Mouse (Mus musculus): ENCODE results near the gene Cyth3. TPM values are rescaled to one million over a fixed set of nuclear protein-coding genes. Genes with fewer than 3 reads are reported as not detected.

Gene Cyth3
- polyA plus RNA-seq, 1 experiment, result 152 TPM

- WGBS, result 90% methylated on average over 4 of the region's 4 CpGs
- H3K4me1 ChIP-seq (ENCODE audit: control insufficient read depth, insufficient read depth, low read length), result peaks cover 42% of the 10 kb centered on the region
- TF ChIP-seq POLR2A (IDR thresholded peaks at IDR 0.05; ENCODE audit: borderline replicate concordance, extremely low read depth, low read depth, low read length) (no peak), CTCF (IDR thresholded peaks at IDR 0.05; ENCODE audit: insufficient read depth, low read length) (no peak)
- H3K4me3 ChIP-seq (replicated peaks; ENCODE audit: extremely low read depth, low read depth, low read length), result no peak overlapping the region
- DNase-seq, result no peak
Measured at GRCm38 (mm10) chr5:143639329-143639728, 17.1 kb downstream of the Cyth3 start.

- peaks cover 37% of the 10 kb centered on the region for H3K4me1 ChIP-seq (ENCODE audit: control insufficient read depth, insufficient read depth, low read length)
- DNase-seq, result no peak
- TF ChIP-seq POLR2A (IDR thresholded peaks at IDR 0.05; ENCODE audit: borderline replicate concordance, extremely low read depth, low read depth, low read length) (no peak), CTCF (IDR thresholded peaks at IDR 0.05; ENCODE audit: insufficient read depth, low read length) (no peak)
- H3K4me3 ChIP-seq (replicated peaks; ENCODE audit: extremely low read depth, low read depth, low read length), result no peak overlapping the region
- WGBS, result 70% methylated on average over 7 of the region's 7 CpGs
Measured at GRCm38 (mm10) chr5:143639810-143640209, 17.6 kb downstream of the Cyth3 start.

- no peak for DNase-seq
- Histone ChIP-seq H3K4me3 (replicated peaks; ENCODE audit: extremely low read depth, low read depth, low read length) (no peak overlapping the region), H3K4me1 (ENCODE audit: control insufficient read depth, insufficient read depth, low read length) (peaks cover 28% of the 10 kb centered on the region)
- 37% methylated on average over 3 of the region's 3 CpGs for WGBS
- no peak for TF ChIP-seq CTCF (IDR thresholded peaks at IDR 0.05; ENCODE audit: insufficient read depth, low read length)
- no peak for TF ChIP-seq POLR2A (IDR thresholded peaks at IDR 0.05; ENCODE audit: borderline replicate concordance, extremely low read depth, low read depth, low read length)
Measured at GRCm38 (mm10) chr5:143641503-143641902, 19.3 kb downstream of the Cyth3 start.

- 36% methylated on average over 4 of the region's 4 CpGs for WGBS
- no peak for DNase-seq
- no peak overlapping the region for H3K4me3 ChIP-seq (replicated peaks; ENCODE audit: extremely low read depth, low read depth, low read length)
- no peak for TF ChIP-seq CTCF (IDR thresholded peaks at IDR 0.05; ENCODE audit: insufficient read depth, low read length)
- no peak for TF ChIP-seq POLR2A (IDR thresholded peaks at IDR 0.05; ENCODE audit: borderline replicate concordance, extremely low read depth, low read depth, low read length)
- peaks cover 28% of the 10 kb centered on the region for H3K4me1 ChIP-seq (ENCODE audit: control insufficient read depth, insufficient read depth, low read length)
Measured at GRCm38 (mm10) chr5:143642262-143642831, 20.1 kb downstream of the Cyth3 start.

- Histone ChIP-seq H3K4me3 (replicated peaks; ENCODE audit: extremely low read depth, low read depth, low read length) (no peak overlapping the region), H3K4me1 (ENCODE audit: control insufficient read depth, insufficient read depth, low read length) (peaks cover 17% of the 10 kb centered on the region)
- 40% methylated on average over 5 of the region's 5 CpGs for WGBS
- TF ChIP-seq CTCF (IDR thresholded peaks at IDR 0.05; ENCODE audit: insufficient read depth, low read length) (no peak), POLR2A (IDR thresholded peaks at IDR 0.05; ENCODE audit: borderline replicate concordance, extremely low read depth, low read depth, low read length) (no peak)
- DNase-seq, result no peak
Measured at GRCm38 (mm10) chr5:143645976-143646375, 23.7 kb downstream of the Cyth3 start.

- DNase-seq, result no peak
- 88% methylated on average over 2 of the region's 2 CpGs for WGBS
- no peak overlapping the region for H3K4me3 ChIP-seq (replicated peaks; ENCODE audit: extremely low read depth, low read depth, low read length)
- peaks cover 22% of the 10 kb centered on the region for H3K4me1 ChIP-seq (ENCODE audit: control insufficient read depth, insufficient read depth, low read length)
- TF ChIP-seq CTCF (IDR thresholded peaks at IDR 0.05; ENCODE audit: insufficient read depth, low read length), result no peak
- TF ChIP-seq POLR2A (IDR thresholded peaks at IDR 0.05; ENCODE audit: borderline replicate concordance, extremely low read depth, low read depth, low read length), result no peak
Measured at GRCm38 (mm10) chr5:143647412-143647811, 25.2 kb downstream of the Cyth3 start.

- TF ChIP-seq CTCF (IDR thresholded peaks at IDR 0.05; ENCODE audit: insufficient read depth, low read length) (no peak), POLR2A (IDR thresholded peaks at IDR 0.05; ENCODE audit: borderline replicate concordance, extremely low read depth, low read depth, low read length) (no peak)
- Histone ChIP-seq H3K4me3 (replicated peaks; ENCODE audit: extremely low read depth, low read depth, low read length) (no peak overlapping the region), H3K4me1 (ENCODE audit: control insufficient read depth, insufficient read depth, low read length) (peaks cover 19% of the 10 kb centered on the region)
- no peak for DNase-seq
- 81% methylated on average over 2 of the region's 2 CpGs for WGBS
Measured at GRCm38 (mm10) chr5:143648058-143648457, 25.8 kb downstream of the Cyth3 start.

GRCm38 (mm10) chr5:143649168-143649567, 26.9 kb downstream of the Cyth3 start:
- DNase-seq, result no peak
- no peak for TF ChIP-seq CTCF (IDR thresholded peaks at IDR 0.05; ENCODE audit: insufficient read depth, low read length)
- no peak for TF ChIP-seq POLR2A (IDR thresholded peaks at IDR 0.05; ENCODE audit: borderline replicate concordance, extremely low read depth, low read depth, low read length)
- WGBS, result 73% methylated on average over 6 of the region's 6 CpGs
- Histone ChIP-seq H3K4me3 (replicated peaks; ENCODE audit: extremely low read depth, low read depth, low read length) (no peak overlapping the region), H3K4me1 (ENCODE audit: control insufficient read depth, insufficient read depth, low read length) (peaks cover 14% of the 10 kb centered on the region)

GRCm38 (mm10) chr5:143651855-143652631, 29.8 kb downstream of the Cyth3 start:
- DNase-seq, result no peak
- peaks cover 37% of the 10 kb centered on the region for H3K4me1 ChIP-seq (ENCODE audit: control insufficient read depth, insufficient read depth, low read length)
- H3K4me3 ChIP-seq (replicated peaks; ENCODE audit: extremely low read depth, low read depth, low read length), result no peak overlapping the region
- WGBS, result 51% methylated on average over 8 of the region's 8 CpGs
- TF ChIP-seq CTCF (IDR thresholded peaks at IDR 0.05; ENCODE audit: insufficient read depth, low read length), result no peak
- no peak for TF ChIP-seq POLR2A (IDR thresholded peaks at IDR 0.05; ENCODE audit: borderline replicate concordance, extremely low read depth, low read depth, low read length)

GRCm38 (mm10) chr5:143653497-143653896, 31.2 kb downstream of the Cyth3 start:
- no peak for DNase-seq
- no peak overlapping the region for H3K4me3 ChIP-seq (replicated peaks; ENCODE audit: extremely low read depth, low read depth, low read length)
- H3K4me1 ChIP-seq (ENCODE audit: control insufficient read depth, insufficient read depth, low read length), result peaks cover 40% of the 10 kb centered on the region
- WGBS, result 65% methylated on average over 5 of the region's 5 CpGs
- TF ChIP-seq POLR2A (IDR thresholded peaks at IDR 0.05; ENCODE audit: borderline replicate concordance, extremely low read depth, low read depth, low read length) (no peak), CTCF (IDR thresholded peaks at IDR 0.05; ENCODE audit: insufficient read depth, low read length) (no peak)
